Mouse (Mus musculus) left cerebral cortex, postnatal 25 days (tissue): ENCODE results near the gene Hemgn. TPM values are rescaled to one million over a fixed set of nuclear protein-coding genes. Genes with fewer than 3 reads are reported as not detected.

ENCODE experiments used
- DNase-seq, 2 experiments: peaks; one replicate each; pipeline ENCODE4 v3.0.0; 2022; ENCODE audit warnings: low spot score in 2 of 2, mixed read lengths in 1 of 2
- intact Hi-C: fragments of 180-260 bp; cut with DNase I; formaldehyde crosslinking; loops from one replicate; pipeline ENCODE4 v1.15.1; 2025
- total RNA-seq, 2 experiments: library from RNA; stranded (reverse); gene quantifications; 2 replicates each; pipeline ENCODE4 v1.2.3; 2021

Gene Hemgn
- total RNA-seq, 2 experiments from 2014 or later = not detected

- intact Hi-C loops = no loop called here
Measured at GRCm38 (mm10) chr4:46422625-46423024, 9.3 kb upstream of the Hemgn start.

DNA sequence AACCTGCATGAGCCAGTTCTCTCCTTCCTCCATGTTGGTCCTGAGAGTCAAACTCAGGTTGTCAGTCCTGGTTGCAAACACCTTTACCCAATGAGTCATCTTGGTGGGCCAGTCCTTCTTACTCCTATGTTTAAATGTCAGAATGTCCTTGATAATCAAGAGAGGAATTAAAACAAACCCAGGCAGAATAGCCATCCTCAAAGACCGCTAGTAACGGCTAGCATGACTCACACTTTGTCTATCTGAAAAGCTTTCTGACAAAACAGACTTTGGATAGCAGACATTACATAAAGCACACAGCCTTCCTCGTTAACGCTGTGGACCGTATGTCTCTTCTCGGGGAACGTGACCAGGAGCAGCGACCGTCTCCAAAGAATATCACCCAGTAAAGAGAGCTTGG lies 5.5 kb upstream of the Hemgn start:
- intact Hi-C loops = no loop called here
- peak in 1 of 2 experiments; percentile 8 for DNase-seq

More at GRCm38 (mm10) chr4:46422625-46423024, 9.3 kb upstream of the Hemgn start:
- DNase-seq = no peak

GRCm38 (mm10) chr4:46417491-46417890 lies 4.2 kb upstream of the Hemgn start:
- DNase-seq = no peak
- intact Hi-C loops = no loop called here

GRCm38 (mm10) chr4:46412113-46412512 lies 1.2 kb downstream of the Hemgn start:
- intact Hi-C loops = no loop called here
- no peak for DNase-seq

- no peak for DNase-seq
- intact Hi-C loops = no loop called here
Measured at GRCm38 (mm10) chr4:46411489-46411888, 1.8 kb downstream of the Hemgn start.

DNA sequence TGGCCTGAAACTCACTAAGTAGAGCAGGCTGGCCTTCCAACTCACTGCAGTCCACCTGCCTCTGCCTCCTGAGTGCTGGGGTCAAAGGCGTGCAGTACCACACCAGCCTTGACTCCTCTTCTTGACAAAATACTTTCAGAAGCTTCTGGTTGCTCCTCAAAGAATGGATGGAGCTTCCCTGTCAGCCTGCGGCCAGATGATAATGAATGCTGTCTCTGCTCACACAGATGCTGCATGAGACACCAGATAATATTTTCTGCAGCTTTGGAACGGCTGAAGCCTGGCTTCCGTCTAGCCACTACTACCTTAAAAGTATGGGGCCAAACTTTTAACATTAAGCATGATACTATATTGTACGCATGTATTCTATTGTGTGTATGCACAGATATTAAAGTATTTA lies 2.6 kb downstream of the Hemgn start:
- DNase-seq = no peak
- intact Hi-C loops = no loop called here

GRCm38 (mm10) chr4:46406966-46407703 lies 6.2 kb downstream of the Hemgn start:
- DNase-seq = no peak
- intact Hi-C loops = no loop called here

DNA sequence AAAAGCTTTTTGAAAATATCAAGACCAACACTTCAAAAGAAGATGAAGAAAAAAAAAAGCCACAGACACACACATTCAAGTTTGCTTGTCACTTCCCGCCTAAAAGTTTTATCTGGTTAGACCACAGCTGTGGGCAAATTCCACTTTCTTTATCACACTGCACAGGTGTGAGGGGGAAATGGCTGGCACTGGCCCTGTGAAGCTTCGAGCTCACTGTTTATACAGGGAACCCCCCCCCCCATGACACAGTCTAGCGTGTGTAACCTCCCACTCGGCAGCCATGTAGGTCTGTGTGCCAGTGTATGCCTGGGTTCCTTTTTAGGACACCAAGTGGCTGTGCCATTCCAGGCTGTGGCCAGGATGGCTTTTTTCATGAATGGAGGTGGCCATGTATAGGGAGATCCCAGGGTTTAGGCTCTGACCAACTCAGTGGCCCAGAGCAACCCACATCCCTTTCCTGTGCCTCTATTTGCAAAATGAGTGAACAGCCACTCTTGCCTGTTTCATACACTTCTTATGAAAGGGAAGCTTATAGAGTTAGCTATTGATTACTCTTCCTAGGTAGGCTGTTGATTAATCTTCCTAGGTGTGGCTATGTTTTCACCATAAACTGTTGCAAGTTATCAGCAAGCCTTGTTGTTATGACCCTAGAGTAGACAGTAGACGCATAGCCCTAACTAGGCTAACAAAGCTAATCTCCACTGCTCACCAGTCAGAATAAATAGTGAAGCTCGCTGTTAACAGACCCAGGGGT lies 9.1 kb downstream of the Hemgn start:
- no peak for DNase-seq
- intact Hi-C loops = no loop called here

DNA sequence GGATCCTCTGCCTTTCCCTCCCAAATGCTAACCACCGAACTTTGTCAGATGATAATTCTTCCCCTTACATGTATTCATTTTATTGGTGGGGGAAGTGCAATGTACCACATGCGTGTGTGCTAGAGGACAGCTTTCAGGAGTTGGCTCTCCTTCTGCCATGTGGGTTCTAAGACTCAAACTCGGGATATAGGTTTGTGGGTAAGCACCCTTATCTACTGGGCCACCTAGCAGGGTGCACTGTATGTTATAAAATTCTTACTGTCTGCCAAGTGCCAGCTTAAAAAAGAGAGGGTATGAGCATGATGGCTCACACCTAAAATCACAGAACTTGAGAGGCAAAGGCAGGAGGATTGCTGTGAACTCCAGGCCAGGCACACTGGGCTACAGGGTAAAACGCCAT lies 14.5 kb downstream of the Hemgn start:
- intact Hi-C loops = no loop called here
- DNase-seq = no peak

DNA sequence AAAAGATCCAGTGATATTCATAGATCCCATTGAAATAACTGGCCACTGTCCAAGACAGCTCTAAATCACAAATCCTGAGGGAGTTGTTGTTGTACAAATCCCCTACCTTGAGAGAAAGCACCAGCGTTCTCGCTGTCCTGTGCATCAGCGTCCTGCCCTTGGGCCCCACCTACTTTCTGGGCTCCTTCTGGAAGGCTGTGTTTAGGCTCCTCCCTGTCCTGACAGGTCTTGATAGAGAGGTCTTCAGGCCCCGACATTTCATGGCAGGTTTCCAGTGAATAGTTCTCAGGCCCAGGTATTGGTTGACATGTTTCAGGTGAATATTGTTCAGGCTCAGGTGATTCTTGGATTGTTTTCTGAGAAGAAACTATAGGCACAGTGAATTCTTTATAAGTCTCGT lies 17.6 kb downstream of the Hemgn start:
- intact Hi-C loops = no loop called here
- no peak for DNase-seq

- DNase-seq = no peak
- intact Hi-C loops = no loop called here
Measured at GRCm38 (mm10) chr4:46394388-46394787, 18.9 kb downstream of the Hemgn start.

GRCm38 (mm10) chr4:46390390-46390970 lies 22.8 kb downstream of the Hemgn start:
- intact Hi-C loops = no loop called here
- DNase-seq = peak; percentile 67 to 76

DNA sequence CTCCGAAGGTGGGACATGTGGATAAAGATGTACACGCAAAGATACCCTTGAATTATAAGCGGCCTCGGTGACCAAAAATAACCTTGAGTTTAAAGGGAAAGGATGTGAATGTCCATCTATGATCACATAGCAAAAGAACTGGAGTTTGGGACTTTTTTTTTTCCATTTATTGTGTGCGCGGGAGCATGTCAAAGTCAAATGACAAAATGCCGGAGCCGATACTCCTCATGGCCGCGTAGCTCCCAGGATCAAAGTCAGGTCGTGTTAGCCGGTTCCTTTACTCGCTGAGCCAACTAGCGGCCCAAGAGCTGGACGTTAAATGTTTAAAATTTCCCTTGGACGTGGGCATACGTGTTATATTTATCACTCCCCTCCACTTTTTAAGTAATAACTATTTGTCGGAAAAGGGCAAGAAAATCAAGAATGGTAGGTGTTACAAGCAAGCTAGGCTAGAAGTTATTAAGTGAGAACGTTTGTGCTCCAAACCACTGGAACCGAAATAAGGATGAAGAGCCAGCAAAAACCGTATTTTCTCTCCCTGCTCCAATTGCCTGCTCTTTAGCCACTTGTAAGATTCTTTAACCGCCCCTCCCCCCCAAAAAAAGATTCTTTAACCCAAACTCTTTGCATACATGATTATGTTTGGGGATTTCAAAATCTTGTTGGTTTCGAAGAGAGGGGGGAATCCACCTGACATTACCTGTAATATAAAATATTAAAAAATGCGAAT lies 23.5 kb downstream of the Hemgn start:
- intact Hi-C loops = loop anchor here (1.0 kb wide), 1 partner anchor 63 kb away; no protein-coding TSS in a partner anchor
- DNase-seq = no peak

- intact Hi-C loops = loop anchor here (1.0 kb wide), 1 partner anchor 63 kb away; no protein-coding TSS in a partner anchor
- peak; percentile 96 for DNase-seq
Measured at GRCm38 (mm10) chr4:46389013-46389611, 24.2 kb downstream of the Hemgn start, which contains the start of gene Trmo. Gene Trmo (minus strand): TSS chr4:46389437.

GRCm38 (mm10) chr4:46388556-46388955 lies 24.8 kb downstream of the Hemgn start:
- intact Hi-C loops = no loop called here
- no peak for DNase-seq

DNA sequence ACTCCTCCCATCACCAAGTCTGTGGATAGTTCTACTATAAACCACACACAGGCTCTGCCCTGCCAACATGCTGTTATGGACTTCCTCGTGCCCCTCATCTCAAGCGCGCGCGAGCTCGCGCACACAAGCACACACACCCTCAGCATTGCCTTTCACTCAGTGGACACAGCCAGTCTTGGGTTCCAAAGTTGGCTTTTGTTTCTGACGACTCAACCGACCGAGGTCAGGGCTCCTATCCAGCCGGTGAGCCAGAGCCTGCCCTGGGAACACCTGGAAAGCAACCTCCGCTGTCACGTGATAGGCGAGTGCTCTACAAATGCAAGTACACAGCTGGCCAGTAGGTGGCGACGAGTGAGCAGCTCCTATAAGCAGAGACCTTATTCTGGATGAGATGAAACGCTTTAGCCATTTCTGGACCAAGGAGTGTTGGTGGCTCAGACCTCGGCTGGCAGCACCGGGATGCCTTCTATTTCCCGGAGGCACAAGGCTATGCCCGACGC lies 38.4 kb downstream of the Hemgn start:
- intact Hi-C loops = loop anchor here (5.0 kb wide), 1 partner anchor 173 kb away; no protein-coding TSS in a partner anchor
- DNase-seq = peak; percentile 87 to 89

DNA sequence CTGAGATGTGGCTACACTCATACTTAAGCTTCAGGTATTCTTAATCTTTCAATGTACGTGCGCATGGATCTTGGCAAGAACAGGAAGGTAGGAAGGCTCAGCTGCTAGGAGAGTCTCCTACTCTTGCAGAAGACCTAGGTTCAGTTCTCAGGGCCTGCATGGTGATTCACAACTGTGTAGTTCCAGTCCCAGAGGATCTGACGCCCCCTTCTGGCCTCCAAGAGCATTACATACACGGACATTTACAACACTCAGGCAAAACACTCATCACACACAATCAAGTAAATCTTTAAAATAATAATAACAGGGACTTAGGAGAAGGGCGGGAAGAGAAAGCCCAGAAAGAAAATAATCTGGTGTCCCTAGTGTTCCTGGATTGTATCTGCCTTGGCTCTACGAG lies 38.9 kb downstream of the Hemgn start:
- intact Hi-C loops = no loop called here
- DNase-seq = peak in 1 of 2 experiments; percentile 12

GRCm38 (mm10) chr4:46371030-46371429 lies 42.3 kb downstream of the Hemgn start:
- intact Hi-C loops = no loop called here

GRCm38 (mm10) chr4:46370406-46370805 lies 42.9 kb downstream of the Hemgn start:
- DNase-seq = no peak
- intact Hi-C loops = no loop called here

More at GRCm38 (mm10) chr4:46371030-46371429, 42.3 kb downstream of the Hemgn start:
- DNase-seq = peak in 1 of 2 experiments; percentile 22
